Mouse (Mus musculus) CH12F3 (cell line): Measurements from ENCODE around the gene Hoxd12.

Experiments used
- in situ Hi-C: fragments of 300-500 bp; cut with MboI; formaldehyde crosslinking; loops from 2 replicates; pipeline ENCODE4 v1.14.3; 2020; ENCODE audit warnings: low sequenced_read_pairs

Hoxd12 gene

DNA sequence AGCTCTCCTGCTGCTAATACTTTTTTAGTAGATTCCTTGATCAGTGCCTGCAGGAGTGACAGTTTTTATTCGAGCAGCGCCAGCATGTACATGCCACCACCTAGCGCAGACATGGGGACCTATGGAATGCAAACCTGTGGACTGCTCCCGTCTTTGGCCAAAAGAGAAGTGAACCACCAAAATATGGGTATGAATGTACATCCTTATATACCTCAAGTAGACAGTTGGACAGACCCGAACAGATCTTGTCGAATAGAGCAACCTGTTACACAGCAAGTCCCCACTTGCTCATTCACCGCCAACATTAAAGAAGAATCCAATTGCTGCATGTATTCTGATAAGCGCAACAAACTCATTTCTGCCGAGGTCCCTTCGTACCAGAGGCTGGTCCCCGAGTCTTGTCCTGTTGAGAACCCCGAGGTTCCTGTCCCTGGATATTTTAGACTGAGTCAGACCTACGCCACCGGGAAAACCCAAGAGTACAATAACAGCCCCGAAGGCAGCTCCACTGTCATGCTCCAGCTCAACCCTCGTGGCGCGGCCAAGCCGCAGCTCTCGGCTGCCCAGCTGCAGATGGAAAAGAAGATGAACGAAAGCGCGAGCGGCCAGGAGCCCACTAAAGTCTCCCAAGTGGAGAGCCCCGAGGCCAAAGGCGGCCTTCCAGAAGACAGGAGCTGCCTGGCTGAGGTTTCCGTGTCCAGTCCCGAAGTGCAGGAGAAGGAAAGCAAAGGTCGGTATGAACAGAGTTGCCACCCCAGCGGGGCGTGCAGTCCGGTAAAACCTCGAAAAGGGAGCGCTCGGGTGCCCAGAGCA is 17.4 kb downstream of the Hoxd12 start:
- in situ Hi-C loops = loop anchor here (10.0 to 25.0 kb wide), 2 partner anchors 453 to 620 kb away; no protein-coding TSS in a partner anchor

DNA sequence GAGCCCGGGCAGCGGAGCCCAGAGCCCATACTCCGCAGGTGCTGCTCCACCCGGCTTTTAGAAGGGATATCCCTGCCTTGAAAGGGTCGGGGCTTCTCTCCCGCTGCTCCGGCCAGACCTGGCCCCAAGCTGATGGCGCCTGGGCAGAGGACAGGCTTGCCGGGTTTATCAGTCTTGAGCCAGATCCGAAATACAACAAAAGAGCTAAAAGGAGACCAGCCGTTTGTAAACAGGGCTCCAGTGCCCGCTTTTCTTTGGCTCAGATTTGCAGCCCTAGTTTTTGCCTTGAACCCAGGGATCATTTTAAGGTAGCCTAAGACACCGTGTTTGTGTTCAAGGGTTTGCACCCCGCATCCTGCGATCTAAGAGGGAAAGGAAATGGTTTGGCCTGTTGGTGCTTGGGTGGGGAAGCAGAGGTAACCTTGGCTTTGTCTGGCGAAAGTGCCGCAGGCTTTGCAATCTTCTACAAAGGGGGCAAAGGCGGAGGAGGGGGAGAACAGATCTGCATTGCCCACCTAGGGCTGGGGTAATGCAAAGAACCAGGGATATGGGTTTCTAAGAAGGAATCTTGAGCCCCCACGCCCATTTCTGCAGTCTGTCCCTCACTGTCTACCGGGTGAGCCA is 18.1 kb downstream of the Hoxd12 start:
- in situ Hi-C loops = loop anchor here (10.0 to 25.0 kb wide), 2 partner anchors 452 to 619 kb away; no protein-coding TSS in a partner anchor

DNA sequence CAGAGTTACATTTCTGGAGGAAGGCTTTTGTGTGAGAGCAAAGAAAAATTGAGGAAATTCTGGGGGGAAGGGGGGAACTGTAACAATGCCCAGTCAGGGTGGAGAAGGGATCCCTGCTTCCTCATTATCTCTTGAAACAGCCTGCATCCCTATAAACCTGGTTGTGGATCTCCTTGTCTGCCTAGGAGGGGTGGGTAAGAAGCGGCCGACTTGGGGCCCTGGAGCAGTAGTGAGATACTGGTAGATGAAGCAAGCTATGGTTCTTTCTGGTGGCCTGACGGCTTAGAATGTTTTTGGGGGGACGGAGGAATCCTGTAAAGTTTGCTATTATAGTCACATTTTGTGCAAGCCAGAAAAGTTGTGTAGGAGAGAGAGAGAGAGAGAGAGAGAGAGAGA is 18.6 kb downstream of the Hoxd12 start:
- in situ Hi-C loops = loop anchor here (10.0 to 25.0 kb wide), 2 partner anchors 451 to 619 kb away; no protein-coding TSS in a partner anchor

DNA sequence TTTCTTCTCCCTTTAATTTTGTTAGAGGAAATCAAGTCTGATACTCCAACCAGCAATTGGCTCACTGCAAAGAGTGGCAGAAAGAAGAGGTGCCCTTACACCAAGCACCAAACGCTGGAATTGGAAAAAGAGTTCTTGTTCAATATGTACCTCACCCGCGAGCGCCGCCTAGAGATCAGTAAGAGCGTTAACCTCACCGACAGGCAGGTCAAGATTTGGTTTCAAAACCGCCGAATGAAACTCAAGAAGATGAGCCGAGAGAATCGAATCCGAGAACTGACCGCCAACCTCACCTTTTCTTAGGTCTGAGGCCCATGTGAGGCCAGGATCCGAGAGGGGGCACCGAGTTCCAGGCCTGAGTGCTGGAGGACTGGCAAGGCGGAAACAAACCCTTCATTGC is 19.3 kb downstream of the Hoxd12 start:
- in situ Hi-C loops = loop anchor here (10.0 to 25.0 kb wide), 2 partner anchors 451 to 618 kb away; no protein-coding TSS in a partner anchor

DNA sequence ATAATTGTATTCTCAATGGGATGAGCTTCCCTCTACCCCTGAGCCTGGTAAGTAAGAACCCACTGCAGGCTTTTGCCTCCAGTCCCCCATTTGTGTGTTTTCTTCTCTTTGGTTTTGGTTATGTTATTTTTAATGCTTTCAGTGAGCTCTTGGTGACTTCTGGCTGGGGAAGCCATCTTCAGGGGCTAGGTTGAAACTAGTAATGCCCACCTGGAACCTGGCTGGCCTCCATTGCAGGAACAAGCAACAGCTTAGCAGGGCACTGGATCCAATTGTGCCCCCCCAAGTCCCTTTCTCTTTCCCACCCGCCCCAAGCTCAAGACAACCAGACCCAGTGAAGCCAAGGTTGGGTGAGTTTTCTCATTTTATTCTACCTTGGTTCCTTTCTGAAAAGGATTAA is 20.6 kb downstream of the Hoxd12 start:
- in situ Hi-C loops = loop anchor here (10.0 to 25.0 kb wide), 2 partner anchors 449 to 617 kb away; no protein-coding TSS in a partner anchor

DNA sequence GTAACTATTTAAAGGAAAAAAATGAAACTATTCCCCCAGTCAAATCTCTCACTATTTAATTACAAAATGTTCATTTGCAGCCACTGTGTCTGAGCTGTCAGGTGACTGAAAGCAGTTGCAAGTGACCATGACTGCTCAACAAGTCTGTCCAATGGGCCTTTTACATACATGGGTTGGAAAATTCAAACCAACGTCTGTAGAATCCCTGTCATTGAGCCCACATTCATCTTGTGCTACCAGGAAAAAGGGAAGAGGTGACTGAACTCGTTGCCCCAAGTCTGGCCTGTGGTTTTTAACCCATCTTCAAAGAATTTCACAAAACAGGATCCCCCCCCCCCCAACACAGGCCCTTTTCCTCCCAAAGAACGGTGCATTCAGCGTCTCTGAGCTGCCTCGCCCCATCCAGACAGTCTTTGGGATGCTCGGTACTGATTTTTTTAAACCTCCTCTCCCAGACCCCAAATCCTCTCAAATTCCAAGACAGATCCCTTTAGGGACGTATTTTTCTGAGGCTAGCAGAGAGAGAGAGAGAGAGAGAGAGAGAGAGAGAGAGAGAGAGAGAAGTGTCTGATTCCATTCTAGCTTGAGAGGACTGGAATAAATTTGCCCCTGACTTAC is 21.1 kb downstream of the Hoxd12 start:
- in situ Hi-C loops = loop anchor here (10.0 to 25.0 kb wide), 2 partner anchors 449 to 616 kb away; no protein-coding TSS in a partner anchor

DNA sequence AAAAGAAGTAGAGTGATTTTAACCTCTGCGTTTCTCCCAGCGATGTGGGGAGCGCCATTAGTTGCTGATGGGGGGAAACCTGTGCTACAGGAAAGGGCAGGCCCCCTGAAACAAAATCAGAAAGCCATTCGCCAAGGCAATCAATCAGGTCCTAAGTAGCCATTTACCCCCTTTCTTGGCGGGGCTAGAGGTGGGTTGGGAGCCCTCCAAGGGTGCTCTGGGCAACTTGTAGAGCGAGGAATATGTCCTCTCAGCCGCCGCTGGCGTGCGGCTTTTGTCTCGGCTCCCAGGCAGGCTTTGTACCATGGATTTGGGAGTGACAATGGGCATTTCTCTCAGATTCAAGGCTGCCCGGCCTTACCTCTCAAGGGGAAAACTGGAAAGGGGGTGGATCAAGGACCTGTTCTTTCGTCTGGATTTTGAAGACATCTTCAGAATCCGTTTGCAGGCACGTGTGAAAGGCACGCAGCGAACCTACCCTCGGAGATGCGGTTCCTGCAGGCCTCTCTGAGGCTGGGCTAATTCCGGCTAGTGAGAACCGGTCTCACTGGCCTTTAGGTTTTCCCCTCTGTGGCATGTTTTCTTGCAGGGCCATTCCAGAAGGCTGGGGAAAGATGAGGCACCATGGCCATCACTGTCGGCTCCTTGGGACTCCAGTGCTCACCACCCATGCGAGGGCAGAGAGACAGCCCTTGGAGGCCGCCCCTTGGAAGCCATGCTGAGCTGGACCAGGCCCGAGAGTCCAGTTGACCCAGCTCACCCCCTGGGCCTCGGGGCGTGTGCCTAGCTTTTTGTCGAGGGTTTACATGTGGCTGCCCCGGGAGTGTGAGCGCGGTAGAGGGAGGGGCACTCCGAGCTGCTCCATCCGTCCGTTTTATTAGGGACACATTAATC is 21.9 kb downstream of the Hoxd12 start:
- in situ Hi-C loops = loop anchor here (10.0 to 25.0 kb wide), 2 partner anchors 448 to 616 kb away; no protein-coding TSS in a partner anchor

DNA sequence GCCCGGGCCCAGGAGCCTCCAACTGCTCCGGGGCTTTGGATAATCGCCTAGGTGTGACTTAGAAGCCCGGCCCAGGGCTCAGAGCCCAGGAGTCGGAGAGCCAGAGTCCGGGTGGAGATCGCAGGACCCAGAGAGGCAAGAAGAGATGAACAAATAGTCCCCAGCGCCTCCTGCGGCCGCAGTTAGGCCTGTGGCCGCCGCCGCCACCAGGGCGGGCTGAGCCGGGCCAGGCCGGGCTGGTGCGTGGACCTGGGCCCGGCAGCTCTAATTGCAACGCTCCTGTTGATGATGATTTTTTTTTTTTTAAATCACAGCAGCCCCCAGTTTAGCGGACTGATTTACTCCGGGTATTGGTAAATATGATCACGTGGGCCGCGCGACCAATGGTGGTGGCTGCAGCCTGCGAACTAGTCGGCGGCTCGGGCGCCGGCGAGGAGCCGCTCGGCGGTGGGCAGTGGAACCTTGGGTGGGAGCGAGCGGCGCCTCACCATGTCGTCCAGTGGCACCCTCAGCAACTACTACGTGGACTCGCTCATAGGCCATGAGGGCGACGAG is 22.8 kb downstream of the Hoxd12 start, which contains the start of gene Hoxd9:
Gene Hoxd9 (plus strand): TSS at position 161 of the 555 bp plus-strand sequence.
- in situ Hi-C loops = loop anchor here (10.0 to 25.0 kb wide), 2 partner anchors 447 to 615 kb away; no protein-coding TSS in a partner anchor

DNA sequence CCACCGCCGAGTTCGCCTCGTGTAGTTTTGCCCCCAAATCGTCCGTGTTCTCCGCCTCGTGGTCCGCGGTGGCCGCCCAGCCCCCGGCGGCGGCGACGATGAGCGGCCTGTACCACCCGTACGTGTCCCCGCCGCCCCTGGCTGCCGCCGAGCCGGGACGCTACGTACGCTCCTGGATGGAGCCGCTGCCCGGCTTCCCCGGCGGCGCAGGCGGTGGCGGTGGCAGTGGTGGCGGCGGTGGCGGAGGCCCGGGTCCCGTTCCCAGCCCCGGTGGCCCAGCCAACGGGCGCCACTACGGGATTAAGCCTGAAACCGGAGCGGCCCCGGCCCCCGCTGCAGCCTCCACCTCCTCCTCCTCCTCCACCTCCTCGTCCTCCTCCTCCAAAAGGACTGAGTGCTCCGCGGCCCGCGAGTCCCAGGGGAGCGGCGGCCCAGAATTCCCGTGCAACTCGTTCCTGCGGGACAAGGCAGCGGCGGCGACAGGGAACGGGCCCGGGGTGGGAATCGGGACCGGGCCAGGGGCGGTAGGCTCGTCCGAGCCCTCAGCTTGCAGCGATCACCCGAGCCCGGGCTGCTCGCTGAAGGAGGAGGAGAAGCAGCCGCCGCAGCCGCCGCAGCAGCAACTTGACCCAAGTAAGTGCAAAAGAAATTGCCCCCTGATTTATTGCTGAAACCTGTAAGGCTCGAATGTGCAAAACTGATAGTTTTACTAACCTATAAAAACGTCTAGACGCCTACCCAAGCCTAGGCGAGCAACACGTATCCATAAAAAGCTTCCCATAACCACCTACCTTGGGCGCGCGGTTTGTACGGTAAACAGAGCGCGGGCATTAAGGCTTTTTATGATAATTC is 23.6 kb downstream of the Hoxd12 start:
- in situ Hi-C loops = loop anchor here (10.0 to 25.0 kb wide), 2 partner anchors 446 to 614 kb away; no protein-coding TSS in a partner anchor

DNA sequence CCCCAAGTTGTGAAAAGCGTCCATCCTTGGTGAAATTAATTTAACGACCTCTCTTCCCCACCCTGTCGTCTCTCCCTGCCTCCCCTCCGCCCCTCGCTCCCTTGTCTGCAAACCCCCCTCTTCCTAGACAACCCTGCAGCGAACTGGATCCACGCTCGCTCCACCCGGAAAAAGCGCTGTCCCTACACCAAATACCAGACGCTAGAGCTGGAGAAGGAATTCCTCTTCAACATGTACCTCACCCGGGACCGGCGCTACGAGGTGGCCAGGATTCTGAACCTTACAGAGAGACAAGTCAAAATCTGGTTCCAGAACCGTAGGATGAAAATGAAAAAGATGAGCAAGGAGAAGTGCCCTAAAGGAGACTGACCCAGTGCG is 24.2 kb downstream of the Hoxd12 start:
- in situ Hi-C loops = loop anchor here (10.0 to 25.0 kb wide), 2 partner anchors 446 to 613 kb away; no protein-coding TSS in a partner anchor

DNA sequence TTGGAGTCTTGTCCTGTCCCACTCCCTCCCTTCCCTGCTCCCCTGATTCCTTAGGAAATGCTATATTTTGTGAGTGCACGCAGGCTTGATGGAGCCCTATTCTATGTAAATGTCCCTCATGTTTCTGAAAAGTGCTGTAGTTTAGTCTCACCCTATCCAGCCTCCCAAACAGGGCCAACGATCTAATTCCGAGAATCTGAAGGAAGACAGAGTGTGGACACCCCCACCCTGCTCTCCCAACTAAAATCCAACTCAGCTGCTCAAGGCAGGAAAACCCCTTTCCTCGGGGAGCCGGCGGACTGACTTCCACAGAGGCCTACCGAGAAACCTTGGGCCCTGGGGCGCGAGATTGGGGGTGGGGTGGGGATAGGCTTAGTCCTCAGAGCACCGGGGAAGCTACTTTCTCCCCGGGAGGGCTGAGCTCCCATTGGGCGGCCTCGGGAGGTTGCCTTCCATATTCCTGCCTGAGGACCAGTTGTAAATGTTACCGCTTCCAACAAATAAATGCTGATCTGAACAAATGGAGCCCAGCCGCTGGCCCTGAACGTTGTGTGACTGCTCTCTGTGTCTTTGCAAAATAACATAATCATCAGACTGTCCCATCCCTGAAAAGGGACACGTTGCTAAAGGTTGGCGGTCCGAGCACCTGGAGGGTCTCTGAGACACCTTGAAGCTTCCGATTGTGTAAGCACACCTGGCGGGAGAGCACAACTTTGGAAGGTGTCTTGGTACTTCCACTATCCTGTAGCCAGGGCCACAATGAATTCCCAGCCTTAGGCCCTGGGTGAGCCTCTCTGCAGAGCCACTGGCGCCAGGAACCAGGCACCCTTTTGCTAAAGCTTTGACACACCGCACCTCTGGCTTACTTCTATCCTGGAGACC is 25.1 kb downstream of the Hoxd12 start:
- in situ Hi-C loops = loop anchor here (10.0 to 25.0 kb wide), 3 partner anchors 445 to 887 kb away; no protein-coding TSS in a partner anchor

DNA sequence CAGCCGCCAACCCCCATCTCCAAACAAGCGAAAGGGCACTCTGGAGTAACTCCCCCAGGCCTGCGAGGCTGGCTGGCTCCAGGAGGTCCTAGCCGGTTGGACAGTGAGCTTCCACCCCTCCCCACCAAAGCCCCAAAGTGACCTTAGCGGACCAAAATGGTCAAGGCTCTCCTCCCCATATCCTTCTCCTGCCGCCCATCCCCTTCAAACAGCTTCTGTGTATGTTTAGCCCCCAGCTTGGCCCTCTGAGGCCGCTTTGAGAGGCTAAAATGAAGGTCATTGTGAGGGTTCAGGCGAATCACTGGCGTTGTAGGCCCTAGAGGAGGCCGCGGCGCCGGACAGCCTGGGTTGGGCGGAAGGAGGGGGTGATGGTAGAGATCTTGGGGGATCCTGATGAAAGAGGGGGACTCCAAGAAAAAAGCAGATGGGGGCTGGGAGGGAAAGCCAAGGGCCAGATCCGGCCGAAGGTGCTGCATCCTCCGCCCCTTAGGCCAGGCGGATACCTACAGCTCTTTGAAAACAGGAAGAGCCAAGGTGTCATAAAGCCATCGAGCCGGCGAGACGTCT is 25.8 kb downstream of the Hoxd12 start:
- in situ Hi-C loops = loop anchor here (25.0 kb wide), 1 partner anchor 887 kb away; no protein-coding TSS in a partner anchor

DNA sequence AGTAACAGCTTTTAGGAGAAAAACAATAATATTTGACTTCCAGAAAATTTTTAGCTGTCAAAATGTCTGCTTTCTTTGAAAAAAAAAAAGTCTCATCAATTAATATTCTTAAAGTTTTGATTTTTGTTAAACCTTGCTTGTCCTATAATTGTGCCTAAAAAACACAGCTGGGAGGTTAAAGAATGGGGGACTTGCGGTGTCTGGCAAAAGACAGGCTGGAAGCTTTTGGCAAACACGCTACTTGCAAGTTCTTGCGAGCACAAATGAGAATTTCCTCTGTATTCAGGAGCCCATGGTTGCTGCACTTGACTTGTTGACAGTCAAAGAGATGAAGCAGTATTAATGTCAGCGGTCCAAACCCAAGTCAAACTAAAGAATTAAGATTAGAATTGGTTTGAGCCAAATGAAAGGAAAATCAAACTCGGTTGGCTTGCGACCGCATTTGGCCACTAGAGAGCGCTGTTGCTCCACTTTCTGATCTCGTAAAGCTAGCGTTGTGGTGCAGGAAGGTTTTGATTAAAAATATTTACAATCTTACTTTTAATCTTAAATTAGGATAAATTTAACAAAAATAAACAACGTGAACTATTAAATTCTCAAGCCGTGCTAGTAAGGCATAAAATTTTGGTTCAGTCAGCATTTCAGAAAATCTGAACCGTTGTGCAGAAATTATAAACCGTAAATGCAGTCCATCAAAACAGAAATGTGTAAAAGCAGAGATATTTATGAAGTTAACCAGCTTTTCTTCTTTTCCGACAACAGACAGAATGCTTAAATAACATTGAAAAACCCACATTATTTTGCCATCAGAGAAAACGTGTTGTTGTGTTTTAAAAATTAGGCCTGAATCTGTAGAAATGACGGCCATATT is 27.4 kb downstream of the Hoxd12 start:
- in situ Hi-C loops = loop anchor here (25.0 kb wide), 1 partner anchor 885 kb away; no protein-coding TSS in a partner anchor

DNA sequence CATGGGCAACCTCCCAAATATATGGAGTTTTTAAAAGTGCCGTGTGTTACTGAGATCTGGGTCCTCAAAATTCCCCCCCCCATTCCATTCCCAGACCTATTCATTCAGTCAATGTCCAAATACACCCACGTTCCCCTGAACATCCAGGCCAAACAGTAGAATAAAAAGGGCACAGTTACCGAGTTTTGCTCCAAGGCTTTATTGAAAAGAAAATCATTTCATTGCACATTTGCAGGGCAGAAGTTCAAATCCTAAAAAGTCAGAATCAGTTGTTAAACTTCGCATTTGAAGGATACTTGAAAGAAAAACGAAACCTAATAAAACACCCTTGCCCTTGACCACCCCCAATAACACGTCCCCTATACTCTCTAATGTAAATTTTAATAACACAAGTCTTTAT is 28.0 kb downstream of the Hoxd12 start:
- in situ Hi-C loops = loop anchor here (25.0 kb wide), 1 partner anchor 884 kb away; no protein-coding TSS in a partner anchor

DNA sequence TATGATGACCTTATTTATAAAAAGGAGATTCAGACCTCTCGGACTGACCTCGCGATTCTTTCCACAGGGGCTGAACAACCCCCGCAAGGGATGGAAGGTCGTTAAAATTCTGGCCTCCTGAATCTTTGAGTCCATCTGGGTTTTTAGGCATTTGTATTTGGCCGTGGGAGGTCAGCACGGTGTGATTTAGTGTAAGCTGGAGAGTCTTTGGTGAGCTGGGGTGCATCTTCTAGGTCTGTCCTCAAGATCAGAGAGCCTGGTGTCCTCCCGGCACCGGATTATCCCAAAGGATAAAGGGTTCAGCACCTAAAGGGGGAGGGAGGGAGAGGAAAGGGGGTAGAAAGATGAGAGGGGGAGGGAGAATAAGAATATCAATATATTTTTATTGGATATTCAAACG is 28.5 kb downstream of the Hoxd12 start:
- in situ Hi-C loops = loop anchor here (25.0 kb wide), 1 partner anchor 884 kb away; no protein-coding TSS in a partner anchor
